Mouse (Mus musculus) liver, adult 2 months (tissue): ENCODE data around the gene Kirrel3.

Experiments used
- CTCF ChIP-seq: fragments of 200-500 bp; IDR thresholded peaks from 2 replicates; pipeline ENCODE4 v1.5.1; 2011; ENCODE audit warnings: low read depth, low read length, control low read depth
- POLR2A ChIP-seq: fragments of 200-500 bp; IDR thresholded peaks from 2 replicates; pipeline ENCODE4 v1.6.1; 2011; ENCODE audit warnings: low read length, control low read depth; ENCODE audit not compliant: insufficient read depth; ENCODE audit errors: extremely low read depth

DNA sequence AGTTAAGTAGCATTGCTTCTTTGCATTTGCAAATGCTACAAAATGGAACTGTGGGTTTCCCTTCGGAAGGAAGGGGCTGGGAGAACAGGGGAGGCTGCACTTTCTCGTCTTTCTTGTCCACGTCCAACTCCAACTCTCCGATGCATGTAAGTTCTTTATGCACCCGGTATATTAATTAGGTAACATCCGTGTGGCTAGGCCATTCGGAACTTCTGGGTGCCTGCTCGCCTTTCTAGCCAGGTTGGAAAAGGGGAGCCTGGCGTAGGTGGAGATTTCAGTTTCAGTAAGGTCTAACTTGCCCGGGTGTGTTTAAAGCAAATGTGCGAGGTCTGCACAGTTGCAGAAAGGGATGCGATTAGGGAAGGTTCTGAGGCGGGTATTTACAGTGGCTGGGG, 3.6 kb downstream of the Kirrel3 start:
- TF ChIP-seq CTCF (no peak), POLR2A (no peak)
